Mouse (Mus musculus) liver, embryonic 11.5 days (tissue): ENCODE measurements around the gene Aicda. TPM values are rescaled to one million over a fixed set of nuclear protein-coding genes. Genes with fewer than 3 reads are reported as not detected.

Source experiments
- ATAC-seq: fragments of 200-750 bp; cut with Nextera tagmentation; replicated peaks from 2 replicates; pipeline ENCODE4 v1.8.0; 2017; ENCODE audit warnings: moderate number of reproducible peaks, mild to moderate bottlenecking, moderate TSS enrichment, moderate library complexity; ENCODE audit not compliant: low FRiP score
- DNase-seq: peaks from one replicate; pipeline ENCODE4 v3.0.0-alpha.2; 2017; ENCODE audit warnings: low spot score
- H3K27ac ChIP-seq: fragments of 300-500 bp; sonication (generic); 2 replicates; pipeline ENCODE4 v1.5.1; 2014; ENCODE audit warnings: mild to moderate bottlenecking, low read depth, low read length, control low read depth
- H3K27me3 ChIP-seq: fragments of 300-500 bp; sonication (generic); replicated peaks from 2 replicates; pipeline ENCODE4 v1.6.1; 2014; ENCODE audit warnings: low read length, mixed read lengths; ENCODE audit not compliant: control insufficient read depth, insufficient read depth
- H3K36me3 ChIP-seq: fragments of 300-500 bp; sonication (generic); 2 replicates; pipeline ENCODE4 v1.6.1; 2014; ENCODE audit warnings: mild to moderate bottlenecking, low read length, moderate library complexity, mixed read lengths; ENCODE audit not compliant: control insufficient read depth, insufficient read depth
- H3K4me1 ChIP-seq: fragments of 300-500 bp; sonication (generic); replicated peaks from 2 replicates; pipeline ENCODE4 v1.6.1; 2014; ENCODE audit warnings: low read length, mixed read lengths; ENCODE audit not compliant: control insufficient read depth, insufficient read depth
- H3K4me2 ChIP-seq: fragments of 300-500 bp; sonication (generic); 2 replicates; pipeline ENCODE4 v1.6.1; 2014; ENCODE audit warnings: mild to moderate bottlenecking, control low read depth, moderate library complexity
- H3K4me3 ChIP-seq: fragments of 300-500 bp; sonication (generic); 2 replicates; pipeline ENCODE4 v1.5.1; 2014; ENCODE audit warnings: low read depth, low read length, control low read depth
- H3K9ac ChIP-seq: fragments of 300-500 bp; sonication (generic); 2 replicates; pipeline ENCODE4 v1.6.1; 2014; ENCODE audit warnings: low read depth, low read length, control low read depth
- H3K9me3 ChIP-seq: fragments of 300-500 bp; sonication (generic); 2 replicates; pipeline ENCODE4 v1.6.1; 2016; ENCODE audit warnings: low read length, inconsistent platforms, mixed read lengths; ENCODE audit not compliant: control insufficient read depth
- WGBS: fragments of 180-500 bp; shearing (Covaris S2); extraction: QIAGEN DNeasy Blood & Tissue Kit; methylation state at CpG from one replicate; pipeline ENCODE4 v1.1.7; 2014; 5-methylcytosine and 5-hydroxymethylcytosine counted together
- polyA plus RNA-seq: library from polyadenylated mRNA; unstranded; fragments of >200 nt; fragmentation: Nextera tagmentation; extraction: Ambion mirVana; gene quantifications from 2 replicates; pipeline ENCODE4 v1.2.1, GENCODE M21; 2014

Aicda gene
- polyA plus RNA-seq, 1 experiment from 2014 or later, result 0.18 TPM

GRCm38 (mm10) chr6:122608434-122609376, 55.1 kb downstream of the Aicda start:
- ATAC-seq (no peak), DNase-seq (no peak)
- Histone ChIP-seq H3K4me3 (peak overlapping the region; percentile 28; the same call in 1 of the 2 replicates), H3K9me3 (no peaks in the 10 kb centered on the region), H3K9ac (peak overlapping the region; percentile 62), H3K36me3 (no peaks in the 10 kb centered on the region), H3K4me2 (peak overlapping the region; percentile 58), H3K4me1 (peaks cover 6% of the 10 kb centered on the region), H3K27me3 (no peaks in the 10 kb centered on the region), H3K27ac (no peak overlapping the region)
- 77% methylated on average over 10 of the region's 10 CpGs for WGBS

- peak overlapping the region; percentile 28; the same call in 1 of the 2 replicates for H3K4me3 ChIP-seq
- peak overlapping the region; percentile 58 for H3K4me2 ChIP-seq
- H3K9me3 ChIP-seq, result no peaks in the 10 kb centered on the region
- 26% methylated on average over 9 of the region's 9 CpGs for WGBS
- H3K4me1 ChIP-seq, result peaks cover 6% of the 10 kb centered on the region
- H3K27ac ChIP-seq, result peak overlapping the region; percentile 59
- DNase-seq (peak; percentile 40), ATAC-seq (peak; percentile 68)
- H3K27me3 ChIP-seq, result no peaks in the 10 kb centered on the region
- H3K36me3 ChIP-seq, result no peaks in the 10 kb centered on the region
- peak overlapping the region; percentile 62 for H3K9ac ChIP-seq
Measured at GRCm38 (mm10) chr6:122609377-122609728, 55.8 kb downstream of the Aicda start.

GRCm38 (mm10) chr6:122609771-122610170, 56.2 kb downstream of the Aicda start, which contains the start of gene Gdf3:
TSS of gene Gdf3 (minus strand) at chr6:122610087.
- Histone ChIP-seq H3K27me3 (no peaks in the 10 kb centered on the region), H3K36me3 (no peaks in the 10 kb centered on the region), H3K9ac (peak within 1 kb of the TSS; percentile 62), H3K4me1 (peaks cover 6% of the 10 kb centered on the region), H3K27ac (peak within 1 kb of the TSS; percentile 59), H3K4me2 (peak within 1 kb of the TSS; percentile 58), H3K9me3 (no peaks in the 10 kb centered on the region), H3K4me3 (peak within 1 kb of the TSS; percentile 28; the same call in 1 of the 2 replicates)
- WGBS, result 16% methylated on average over 14 of the region's 14 CpGs
- peak; percentile 50 for DNase-seq
- ATAC-seq, result peak; percentile 86

GRCm38 (mm10) chr6:122612426-122612825, 58.8 kb downstream of the Aicda start:
- 70% methylated on average over 4 of the region's 4 CpGs for WGBS
- H3K9me3 ChIP-seq, result no peaks in the 10 kb centered on the region
- peaks cover 6% of the 10 kb centered on the region for H3K4me1 ChIP-seq
- H3K9ac ChIP-seq, result no peak overlapping the region
- DNase-seq (no peak), ATAC-seq (no peak)
- no peaks in the 10 kb centered on the region for H3K36me3 ChIP-seq
- H3K4me2 ChIP-seq, result no peak overlapping the region
- no peaks in the 10 kb centered on the region for H3K27me3 ChIP-seq
- no peak overlapping the region for H3K4me3 ChIP-seq
- H3K27ac ChIP-seq, result no peak overlapping the region

Other genes starting within 250 kb of the Aicda start
- gene M6pr, start 245.1 kb upstream of the Aicda start, polyA plus RNA-seq, result 154 and 168 TPM in 2 replicates
- gene Phc1, start 213.2 kb upstream of the Aicda start, polyA plus RNA-seq, result 12.4 and 14.7 TPM in 2 replicates
- gene Rimklb, start 55.0 kb upstream of the Aicda start, polyA plus RNA-seq, result 7.7 and 8.1 TPM in 2 replicates
- gene Mfap5, start 48.0 kb upstream of the Aicda start, polyA plus RNA-seq, result 0.67 and 0.96 TPM in 2 replicates
- 3.7 and 5.6 TPM in 2 replicates for gene Apobec1, start 48.6 kb downstream of the Aicda start, polyA plus RNA-seq
- 13.9 and 14.6 TPM in 2 replicates for gene Gdf3, start 56.3 kb downstream of the Aicda start, polyA plus RNA-seq
- gene Dppa3, start 72.6 kb downstream of the Aicda start, polyA plus RNA-seq, result not detected in 2 replicates
- gene Nanog, start 153.7 kb downstream of the Aicda start, polyA plus RNA-seq, result 0.08 and 0.09 TPM in 2 replicates
- 59.4 and 66.8 TPM in 2 replicates for gene Slc2a3, start 247.8 kb downstream of the Aicda start, polyA plus RNA-seq